Mouse (Mus musculus) liver, embryonic 14.5 days (tissue): ENCODE results near the gene Fndc7. TPM values are rescaled to one million over a fixed set of nuclear protein-coding genes. Genes with fewer than 3 reads are reported as not detected.
A peak's percentile ranks its signal among the peaks of the same experiment; 100 is the strongest.

ENCODE experiments used
- ATAC-seq: fragments of 200-750 bp; cut with Nextera tagmentation; 2 replicates; pipeline ENCODE4 v1.8.0; 2017; ENCODE audit warnings: moderate number of reproducible peaks, mild to moderate bottlenecking, moderate library complexity; ENCODE audit not compliant: insufficient read depth
- DNase-seq, 3 experiments: peaks; one replicate each; pipeline ENCODE4 v3.0.0-alpha.2; 2012 to 2013; ENCODE audit warnings: low read depth in 3 of 3, low spot score in 3 of 3
- H3K27ac ChIP-seq: fragments of 300-500 bp; sonication (generic); 2 replicates; pipeline ENCODE4 v1.5.1; 2014; ENCODE audit warnings: moderate library complexity, mild to moderate bottlenecking, control low read depth, inconsistent platforms
- H3K27me3 ChIP-seq: fragments of 300-500 bp; sonication (generic); 2 replicates; pipeline ENCODE4 v1.6.1; 2014; ENCODE audit warnings: mild to moderate bottlenecking, low read length, moderate library complexity; ENCODE audit not compliant: control insufficient read depth, insufficient read depth
- H3K36me3 ChIP-seq: fragments of 300-500 bp; sonication (generic); replicated peaks from 2 replicates; pipeline ENCODE4 v1.6.1; 2014; ENCODE audit warnings: low read depth; ENCODE audit not compliant: control insufficient read depth, insufficient read depth
- H3K4me1 ChIP-seq, 2 experiments: fragments of 200-500 bp in 1 of 2; fragments of 300-500 bp in 1 of 2; sonication (generic) in 1 of 2; replicated peaks; 2 replicates each; pipeline ENCODE4 v1.6.1; 2012 to 2014; ENCODE audit warnings: antibody characterized with exemption in 1 of 2, inconsistent platforms in 1 of 2, low read length in 1 of 2; ENCODE audit not compliant: control insufficient read depth in 2 of 2, insufficient read depth in 2 of 2
- H3K4me2 ChIP-seq: fragments of 300-500 bp; sonication (generic); 2 replicates; pipeline ENCODE4 v1.6.1; 2014; ENCODE audit warnings: low read depth, mild to moderate bottlenecking, control low read depth, moderate library complexity
- H3K4me3 ChIP-seq, 2 experiments: fragments of 200-500 bp in 1 of 2; fragments of 300-500 bp in 1 of 2; sonication (generic) in 1 of 2; 2 replicates each; pipeline ENCODE4 v1.5.1; 2012 to 2014; ENCODE audit warnings: low read depth in 2 of 2, low read length in 2 of 2, mild to moderate bottlenecking in 2 of 2, control low read depth in 1 of 2, inconsistent platforms in 1 of 2, moderate library complexity in 1 of 2; ENCODE audit not compliant: insufficient read depth in 1 of 2
- H3K9ac ChIP-seq: fragments of 300-500 bp; sonication (generic); replicated peaks from 2 replicates; pipeline ENCODE4 v1.6.1; 2014; ENCODE audit warnings: mild to moderate bottlenecking, control low read depth, moderate library complexity
- H3K9me3 ChIP-seq: fragments of 300-500 bp; sonication (generic); 2 replicates; pipeline ENCODE4 v1.6.1; 2016; ENCODE audit warnings: low read length, mixed read lengths; ENCODE audit not compliant: control insufficient read depth
- CTCF ChIP-seq: IDR thresholded peaks from 2 replicates; pipeline ENCODE4 v1.5.1; 2016; ENCODE audit warnings: antibody characterized with exemption, low read depth, control low read depth
- EP300 ChIP-seq: IDR thresholded peaks from 2 replicates; pipeline ENCODE4 v1.6.1; 2016; ENCODE audit warnings: antibody characterized with exemption, low read depth
- WGBS: fragments of 180-500 bp; shearing (Covaris S2); extraction: QIAGEN DNeasy Blood & Tissue Kit; methylation state at CpG from one replicate; pipeline ENCODE4 v1.1.7; 2014; ENCODE audit not compliant: insufficient replicate concordance; 5-methylcytosine and 5-hydroxymethylcytosine counted together
- polyA plus RNA-seq, 2 experiments: library from polyadenylated mRNA; depleted of rRNA in 1 of 2; stranded (reverse) in 1 of 2; unstranded in 1 of 2; fragments of >200 nt; fragmentation: Nextera tagmentation in 1 of 2; extraction: Ambion mirVana in 1 of 2; gene quantifications; 2 replicates each; pipeline versions ENCODE4 v1.2.1 to v1.2.3; 2012 to 2014

Fndc7 gene
- not detected in 2 replicates for polyA plus RNA-seq (2012; rRNA removed)
- not detected in 2 replicates for polyA plus RNA-seq (2014; fragmentation: Nextera tagmentation; extraction: Ambion mirVana)

GRCm38 (mm10) chr3:108889908-108890307 is at the start of gene Fndc7:
Gene Fndc7 (minus strand): TSS chr3:108890008.
- ATAC-seq = no peak
- 63% methylated on average over 1 of the region's 1 CpGs for WGBS
- Histone ChIP-seq H3K27me3 (no peaks in the 10 kb centered on the region), H3K27ac (no peak within 1 kb of the TSS), H3K4me3 (no peak within 1 kb of the TSS), H3K4me2 (no peak within 1 kb of the TSS), H3K4me1 (peaks cover 0 to 15% of the 10 kb centered on the region in 2 experiments; a peak in 2 of 4 replicates), H3K36me3 (no peaks in the 10 kb centered on the region), H3K9me3 (no peaks in the 10 kb centered on the region), H3K9ac (no peak within 1 kb of the TSS)
- no peak for DNase-seq
- TF ChIP-seq CTCF = no peak

- ATAC-seq = no peak
- peak within 1 kb of the TSS; percentile 46 for H3K4me2 ChIP-seq
- H3K4me3 ChIP-seq = no peak within 1 kb of the TSS; a peak in 1 of 4 replicates
- H3K9ac ChIP-seq = no peak within 1 kb of the TSS
- DNase-seq = no peak
- TF ChIP-seq EP300 (no peak), CTCF (no peak)
- no peaks in the 10 kb centered on the region for H3K9me3 ChIP-seq
- H3K27ac ChIP-seq = no peak within 1 kb of the TSS
- H3K27me3 ChIP-seq = no peaks in the 10 kb centered on the region
- H3K4me1 ChIP-seq = no peaks in the 10 kb centered on the region
- WGBS = 64% methylated on average over 5 of the region's 5 CpGs
- H3K36me3 ChIP-seq = no peaks in the 10 kb centered on the region
Measured at GRCm38 (mm10) chr3:108939573-108939972, 49.8 kb upstream of the Fndc7 start, which contains the start of gene Henmt1. Gene Henmt1 (plus strand): TSS chr3:108939873.

- Histone ChIP-seq H3K36me3 (no peaks in the 10 kb centered on the region), H3K4me2 (no peak overlapping the region), H3K4me3 (no peak overlapping the region), H3K27me3 (no peaks in the 10 kb centered on the region), H3K27ac (no peak overlapping the region), H3K9ac (no peak overlapping the region), H3K9me3 (no peaks in the 10 kb centered on the region), H3K4me1 (no peaks in the 10 kb centered on the region)
- 77% methylated on average over 5 of the region's 5 CpGs for WGBS
- TF ChIP-seq EP300 (no peak), CTCF (no peak)
- no peak for ATAC-seq
- no peak for DNase-seq
Measured at GRCm38 (mm10) chr3:108938691-108939090, 48.9 kb upstream of the Fndc7 start.

- H3K4me1 ChIP-seq = no peaks in the 10 kb centered on the region
- TF ChIP-seq CTCF (no peak), EP300 (no peak)
- DNase-seq (no peak), ATAC-seq (no peak)
- H3K4me2 ChIP-seq = no peak overlapping the region
- H3K9me3 ChIP-seq = no peaks in the 10 kb centered on the region
- H3K9ac ChIP-seq = no peak overlapping the region
- H3K27me3 ChIP-seq = no peaks in the 10 kb centered on the region
- no peaks in the 10 kb centered on the region for H3K36me3 ChIP-seq
- WGBS = 71% methylated on average over 6 of the region's 6 CpGs
- no peak overlapping the region for H3K27ac ChIP-seq
- no peak overlapping the region for H3K4me3 ChIP-seq
Measured at GRCm38 (mm10) chr3:108933557-108933956, 43.7 kb upstream of the Fndc7 start.

GRCm38 (mm10) chr3:108926308-108926707 is 36.5 kb upstream of the Fndc7 start:
- Histone ChIP-seq H3K27me3 (no peaks in the 10 kb centered on the region), H3K4me2 (no peak overlapping the region)
- WGBS = 67% methylated on average over 1 of the region's 1 CpGs

More at GRCm38 (mm10) chr3:108926308-108926707, 36.5 kb upstream of the Fndc7 start:
- Histone ChIP-seq H3K27ac (no peak overlapping the region), H3K4me3 (no peak overlapping the region), H3K4me1 (peaks cover 13 to 17% of the 10 kb centered on the region in 2 experiments), H3K9ac (no peak overlapping the region), H3K9me3 (no peaks in the 10 kb centered on the region), H3K36me3 (no peaks in the 10 kb centered on the region)
- TF ChIP-seq EP300 (no peak), CTCF (no peak)
- no peak for ATAC-seq
- DNase-seq = no peak
